Mouse (Mus musculus): ENCODE data around the gene Atg5. TPM values are rescaled to one million over a fixed set of nuclear protein-coding genes. Genes with fewer than 3 reads are reported as not detected.

Gene Atg5
- polyA plus RNA-seq, 1 experiment from 2014 or later = 51.4 TPM

GRCm38 (mm10) chr10:44385227-44385626 is 117.1 kb downstream of the Atg5 start:
- Histone ChIP-seq H3K27me3 (ENCODE audit: insufficient read depth, low read length) (no peaks in the 10 kb centered on the region), H3K27ac (no peak overlapping the region), H3K9me3 (replicated peaks; ENCODE audit: low read length) (no peaks in the 10 kb centered on the region), H3K4me2 (ENCODE audit: low read length) (no peak overlapping the region), H3K4me3 (replicated peaks; ENCODE audit: low read depth, low read length) (no peak overlapping the region), H3K4me1 (replicated peaks; ENCODE audit: insufficient read depth, low read length) (peaks cover 9% of the 10 kb centered on the region; the same call in 1 of the 2 replicates), H3K9ac (ENCODE audit: low read depth, low read length) (no peak overlapping the region), H3K36me3 (ENCODE audit: insufficient read depth, low read length) (no peaks in the 10 kb centered on the region)
- DNase-seq (ENCODE audit: low spot score) (no peak), ATAC-seq (replicated peaks; ENCODE audit: low FRiP score, low read depth) (no peak)
- whole genome bisulfite sequencing = 76% methylated on average over 5 of the region's 5 CpGs
- no peak for TF ChIP-seq CTCF (IDR thresholded peaks at IDR 0.05; ENCODE audit: low read depth)

- H3K4me1 ChIP-seq (replicated peaks; ENCODE audit: insufficient read depth, low read length) = no peaks in the 10 kb centered on the region
- no peak overlapping the region for H3K9ac ChIP-seq (ENCODE audit: low read depth, low read length)
- 68% methylated on average over 11 of the region's 11 CpGs for WGBS
- no peaks in the 10 kb centered on the region for H3K36me3 ChIP-seq (ENCODE audit: insufficient read depth, low read length)
- H3K4me2 ChIP-seq (ENCODE audit: low read length) = no peak overlapping the region
- H3K27me3 ChIP-seq (ENCODE audit: insufficient read depth, low read length) = no peaks in the 10 kb centered on the region
- no peak overlapping the region for H3K4me3 ChIP-seq (replicated peaks; ENCODE audit: low read depth, low read length)
- no peak for ATAC-seq (replicated peaks; ENCODE audit: low FRiP score, low read depth)
- H3K27ac ChIP-seq = no peak overlapping the region
- no peak for DNase-seq (ENCODE audit: low spot score)
- no peak for TF ChIP-seq CTCF (IDR thresholded peaks at IDR 0.05; ENCODE audit: low read depth)
- no peaks in the 10 kb centered on the region for H3K9me3 ChIP-seq (replicated peaks; ENCODE audit: low read length)
Measured at GRCm38 (mm10) chr10:44388706-44389233, 120.6 kb downstream of the Atg5 start.

GRCm38 (mm10) chr10:44390286-44390685 is 122.1 kb downstream of the Atg5 start:
- no peaks in the 10 kb centered on the region for H3K27me3 ChIP-seq (ENCODE audit: insufficient read depth, low read length)
- ATAC-seq (replicated peaks; ENCODE audit: low FRiP score, low read depth) (no peak), DNase-seq (ENCODE audit: low spot score) (no peak)
- no peak overlapping the region for H3K9ac ChIP-seq (ENCODE audit: low read depth, low read length)
- 70% methylated on average over 5 of the region's 5 CpGs for WGBS
- H3K27ac ChIP-seq = no peak overlapping the region
- no peak overlapping the region for H3K4me3 ChIP-seq (replicated peaks; ENCODE audit: low read depth, low read length)
- no peak overlapping the region for H3K4me2 ChIP-seq (ENCODE audit: low read length)
- H3K36me3 ChIP-seq (ENCODE audit: insufficient read depth, low read length) = no peaks in the 10 kb centered on the region
- TF ChIP-seq CTCF (IDR thresholded peaks at IDR 0.05; ENCODE audit: low read depth) = no peak
- H3K4me1 ChIP-seq (replicated peaks; ENCODE audit: insufficient read depth, low read length) = no peaks in the 10 kb centered on the region
- H3K9me3 ChIP-seq (replicated peaks; ENCODE audit: low read length) = no peaks in the 10 kb centered on the region

GRCm38 (mm10) chr10:44391509-44392290 is 123.5 kb downstream of the Atg5 start:
- TF ChIP-seq CTCF (IDR thresholded peaks at IDR 0.05; ENCODE audit: low read depth) = no peak
- no peak overlapping the region for H3K4me3 ChIP-seq (replicated peaks; ENCODE audit: low read depth, low read length)
- H3K4me2 ChIP-seq (ENCODE audit: low read length) = no peak overlapping the region
- no peak for DNase-seq (ENCODE audit: low spot score)
- H3K36me3 ChIP-seq (ENCODE audit: insufficient read depth, low read length) = no peaks in the 10 kb centered on the region
- no peaks in the 10 kb centered on the region for H3K27me3 ChIP-seq (ENCODE audit: insufficient read depth, low read length)
- H3K4me1 ChIP-seq (replicated peaks; ENCODE audit: insufficient read depth, low read length) = no peaks in the 10 kb centered on the region
- no peak for ATAC-seq (replicated peaks; ENCODE audit: low FRiP score, low read depth)
- no peaks in the 10 kb centered on the region for H3K9me3 ChIP-seq (replicated peaks; ENCODE audit: low read length)
- no peak overlapping the region for H3K27ac ChIP-seq
- no peak overlapping the region for H3K9ac ChIP-seq (ENCODE audit: low read depth, low read length)
- 55% methylated on average over 12 of the region's 12 CpGs for WGBS

- TF ChIP-seq CTCF (IDR thresholded peaks at IDR 0.05; ENCODE audit: low read depth) = no peak
- no peaks in the 10 kb centered on the region for H3K4me1 ChIP-seq (replicated peaks; ENCODE audit: insufficient read depth, low read length)
- no peak overlapping the region for H3K4me2 ChIP-seq (ENCODE audit: low read length)
- no peak overlapping the region for H3K4me3 ChIP-seq (replicated peaks; ENCODE audit: low read depth, low read length)
- WGBS = 92% methylated on average over 8 of the region's 8 CpGs
- H3K27ac ChIP-seq = no peak overlapping the region
- ATAC-seq (replicated peaks; ENCODE audit: low FRiP score, low read depth) (no peak), DNase-seq (ENCODE audit: low spot score) (no peak)
- no peaks in the 10 kb centered on the region for H3K9me3 ChIP-seq (replicated peaks; ENCODE audit: low read length)
- H3K9ac ChIP-seq (ENCODE audit: low read depth, low read length) = no peak overlapping the region
- no peaks in the 10 kb centered on the region for H3K27me3 ChIP-seq (ENCODE audit: insufficient read depth, low read length)
- H3K36me3 ChIP-seq (ENCODE audit: insufficient read depth, low read length) = no peaks in the 10 kb centered on the region
Measured at GRCm38 (mm10) chr10:44392855-44393254, 124.7 kb downstream of the Atg5 start.

- Histone ChIP-seq H3K9ac (ENCODE audit: low read depth, low read length) (no peak overlapping the region), H3K4me1 (replicated peaks; ENCODE audit: insufficient read depth, low read length) (no peaks in the 10 kb centered on the region), H3K27ac (no peak overlapping the region), H3K27me3 (ENCODE audit: insufficient read depth, low read length) (no peaks in the 10 kb centered on the region), H3K36me3 (ENCODE audit: insufficient read depth, low read length) (no peaks in the 10 kb centered on the region), H3K9me3 (replicated peaks; ENCODE audit: low read length) (no peaks in the 10 kb centered on the region), H3K4me3 (replicated peaks; ENCODE audit: low read depth, low read length) (no peak overlapping the region), H3K4me2 (ENCODE audit: low read length) (no peak overlapping the region)
- TF ChIP-seq CTCF (IDR thresholded peaks at IDR 0.05; ENCODE audit: low read depth) = no peak
- WGBS = 47% methylated on average over 3 of the region's 3 CpGs
- ATAC-seq (replicated peaks; ENCODE audit: low FRiP score, low read depth) = no peak
- DNase-seq (ENCODE audit: low spot score) = no peak
Measured at GRCm38 (mm10) chr10:44400119-44400518, 132.0 kb downstream of the Atg5 start.

Data from kidney, postnatal 0 days (tissue).